Mouse (Mus musculus): Measurements from ENCODE around the gene Aagab. TPM values are rescaled to one million over a fixed set of nuclear protein-coding genes. Genes with fewer than 3 reads are reported as not detected.

Gene Aagab
- total and polyA plus RNA-seq, 2 experiments from 2014 or later = 12.9 to 23.5 TPM

DNA sequence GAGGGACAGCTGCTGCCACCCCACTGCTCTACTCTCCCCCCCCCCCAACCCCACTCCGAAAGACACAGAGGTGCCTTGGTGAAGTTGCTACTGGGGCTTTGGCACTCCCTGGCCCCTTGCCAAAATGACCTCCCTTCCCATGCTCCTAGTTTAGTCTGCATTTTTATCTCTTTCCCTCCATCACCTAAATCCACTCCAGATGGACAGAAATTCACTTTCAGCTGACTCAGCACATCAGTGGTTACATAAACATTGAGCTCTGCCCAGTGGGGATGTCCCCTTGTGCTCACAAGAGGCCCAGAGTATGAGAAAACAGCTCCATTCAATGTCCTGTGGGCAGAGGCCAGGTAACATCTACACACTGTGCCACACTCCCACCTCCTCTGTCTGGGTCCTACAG is 52.6 kb downstream of the Aagab start:
- Histone ChIP-seq H3K27me3 (ENCODE audit: control insufficient read depth, insufficient read depth, low read length) (no peaks in the 10 kb centered on the region), H3K9ac (replicated peaks; ENCODE audit: low read depth, low read length) (no peak overlapping the region), H3K36me3 (replicated peaks; ENCODE audit: control insufficient read depth, insufficient read depth, low read length) (peaks cover 22% of the 10 kb centered on the region; the same call in 1 of the 2 replicates), H3K4me3 (ENCODE audit: low read depth, low read length) (no peak overlapping the region), H3K4me1 (ENCODE audit: control insufficient read depth, insufficient read depth) (peaks cover 37% of the 10 kb centered on the region), H3K4me2 (ENCODE audit: low read depth, low read length) (no peak overlapping the region), H3K27ac (ENCODE audit: low read depth) (no peak overlapping the region), H3K9me3 (replicated peaks; ENCODE audit: control insufficient read depth, low read length) (no peaks in the 10 kb centered on the region)
- 38% methylated on average over 1 of the region's 1 CpGs for WGBS
- TF ChIP-seq EP300 (IDR thresholded peaks at IDR 0.05; ENCODE audit: low read depth) (no peak), CTCF (IDR thresholded peaks at IDR 0.05; ENCODE audit: low read depth) (no peak)
- DNase-seq (ENCODE audit: low spot score) (no peak), ATAC-seq (ENCODE audit: insufficient read depth, low read depth) (no peak)

DNA sequence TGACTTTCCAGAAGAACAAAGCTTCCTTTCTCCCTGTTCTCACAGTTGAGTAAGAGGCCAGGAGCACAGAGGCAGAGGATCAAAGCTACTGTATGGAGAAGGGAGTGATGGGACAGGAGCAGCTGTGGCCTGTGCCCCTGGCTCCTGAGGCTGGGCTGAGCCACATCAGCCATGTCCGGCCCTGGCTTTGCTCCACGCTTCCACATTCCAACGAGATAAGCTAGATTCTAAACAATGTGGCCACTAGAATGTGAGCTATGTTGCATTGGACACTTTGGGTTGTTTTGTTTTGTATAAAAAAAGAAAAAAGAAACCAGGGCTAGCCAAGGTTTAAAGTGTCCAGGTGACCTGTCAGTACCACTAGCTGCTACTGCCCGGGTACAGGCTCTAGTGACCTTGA is 54.7 kb downstream of the Aagab start:
- Histone ChIP-seq H3K4me3 (ENCODE audit: low read depth, low read length) (no peak overlapping the region), H3K9ac (replicated peaks; ENCODE audit: low read depth, low read length) (no peak overlapping the region), H3K4me1 (ENCODE audit: control insufficient read depth, insufficient read depth) (peaks cover 37% of the 10 kb centered on the region), H3K9me3 (replicated peaks; ENCODE audit: control insufficient read depth, low read length) (no peaks in the 10 kb centered on the region), H3K36me3 (replicated peaks; ENCODE audit: control insufficient read depth, insufficient read depth, low read length) (peaks cover 16% of the 10 kb centered on the region; the same call in 1 of the 2 replicates), H3K27me3 (ENCODE audit: control insufficient read depth, insufficient read depth, low read length) (no peaks in the 10 kb centered on the region), H3K27ac (ENCODE audit: low read depth) (peak overlapping the region; percentile 58), H3K4me2 (ENCODE audit: low read depth, low read length) (no peak overlapping the region)
- DNase-seq (ENCODE audit: low spot score) (no peak), ATAC-seq (ENCODE audit: insufficient read depth, low read depth) (0 out of 2 replicates have a peak, but pooled peaks have one; percentile 33)
- TF ChIP-seq EP300 (IDR thresholded peaks at IDR 0.05; ENCODE audit: low read depth) = no peak
- no peak for TF ChIP-seq CTCF (IDR thresholded peaks at IDR 0.05; ENCODE audit: low read depth)
- 9% methylated on average over 4 of the region's 4 CpGs for WGBS

DNA sequence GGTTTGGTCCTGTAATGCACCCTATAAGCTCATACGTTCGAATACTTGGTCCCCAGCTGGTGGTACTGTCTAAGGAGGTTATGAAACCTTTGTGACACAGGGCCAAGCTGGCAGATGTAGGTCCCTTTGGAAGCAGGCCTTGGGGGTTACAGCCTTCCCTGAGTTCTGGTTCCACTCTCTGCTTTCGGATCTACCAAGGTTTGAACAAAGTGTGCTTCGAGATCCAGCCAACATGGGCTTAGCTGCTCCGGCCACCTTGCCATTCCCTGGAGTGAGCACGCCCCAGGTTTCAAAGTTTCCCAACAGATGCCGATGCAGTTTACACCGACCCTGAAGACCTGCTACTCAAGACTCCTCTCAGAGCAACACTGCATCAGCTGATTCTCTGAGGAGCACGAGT is 56.0 kb downstream of the Aagab start:
- H3K4me3 ChIP-seq (ENCODE audit: low read depth, low read length) = no peak overlapping the region
- no peak for DNase-seq (ENCODE audit: low spot score)
- TF ChIP-seq CTCF (IDR thresholded peaks at IDR 0.05; ENCODE audit: low read depth) = no peak
- no peak for TF ChIP-seq EP300 (IDR thresholded peaks at IDR 0.05; ENCODE audit: low read depth)
- H3K9ac ChIP-seq (replicated peaks; ENCODE audit: low read depth, low read length) = no peak overlapping the region
- H3K27ac ChIP-seq (ENCODE audit: low read depth) = no peak overlapping the region
- H3K27me3 ChIP-seq (ENCODE audit: control insufficient read depth, insufficient read depth, low read length) = no peaks in the 10 kb centered on the region
- H3K36me3 ChIP-seq (replicated peaks; ENCODE audit: control insufficient read depth, insufficient read depth, low read length) = peaks cover 11% of the 10 kb centered on the region; the same call in 1 of the 2 replicates
- no peaks in the 10 kb centered on the region for H3K9me3 ChIP-seq (replicated peaks; ENCODE audit: control insufficient read depth, low read length)
- H3K4me1 ChIP-seq (ENCODE audit: control insufficient read depth, insufficient read depth) = peaks cover 44% of the 10 kb centered on the region
- no peak for ATAC-seq (ENCODE audit: insufficient read depth, low read depth)
- WGBS = 86% methylated on average over 9 of the region's 9 CpGs
- H3K4me2 ChIP-seq (ENCODE audit: low read depth, low read length) = no peak overlapping the region

DNA sequence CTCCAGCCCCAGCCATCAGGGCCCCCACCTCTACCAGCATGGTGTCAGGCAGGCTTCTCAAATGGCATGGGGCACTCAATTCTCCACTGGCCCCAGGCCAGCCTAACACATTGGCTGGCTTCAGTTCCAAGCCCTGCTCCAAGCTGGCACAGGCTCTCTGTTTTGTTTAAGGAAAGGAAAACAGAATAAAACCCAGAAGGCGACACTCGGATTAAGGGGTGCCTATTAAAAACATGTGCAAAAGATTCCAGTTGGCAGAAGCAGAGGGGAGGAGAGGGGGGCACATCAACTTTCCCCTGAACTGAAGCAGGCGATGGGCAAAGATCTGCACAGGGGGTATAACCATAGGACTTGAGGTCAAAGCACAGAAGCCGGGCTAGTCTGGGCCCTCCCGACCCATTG is 56.5 kb downstream of the Aagab start:
- Histone ChIP-seq H3K36me3 (replicated peaks; ENCODE audit: control insufficient read depth, insufficient read depth, low read length) (peaks cover 11% of the 10 kb centered on the region; the same call in 1 of the 2 replicates), H3K27me3 (ENCODE audit: control insufficient read depth, insufficient read depth, low read length) (no peaks in the 10 kb centered on the region), H3K4me2 (ENCODE audit: low read depth, low read length) (no peak overlapping the region), H3K27ac (ENCODE audit: low read depth) (no peak overlapping the region), H3K4me1 (ENCODE audit: control insufficient read depth, insufficient read depth) (peaks cover 48% of the 10 kb centered on the region), H3K4me3 (ENCODE audit: low read depth, low read length) (no peak overlapping the region), H3K9ac (replicated peaks; ENCODE audit: low read depth, low read length) (no peak overlapping the region), H3K9me3 (replicated peaks; ENCODE audit: control insufficient read depth, low read length) (no peaks in the 10 kb centered on the region)
- DNase-seq (ENCODE audit: low spot score) (no peak), ATAC-seq (ENCODE audit: insufficient read depth, low read depth) (no peak)
- TF ChIP-seq CTCF (IDR thresholded peaks at IDR 0.05; ENCODE audit: low read depth) (no peak), EP300 (IDR thresholded peaks at IDR 0.05; ENCODE audit: low read depth) (no peak)
- 65% methylated on average over 5 of the region's 5 CpGs for WGBS

DNA sequence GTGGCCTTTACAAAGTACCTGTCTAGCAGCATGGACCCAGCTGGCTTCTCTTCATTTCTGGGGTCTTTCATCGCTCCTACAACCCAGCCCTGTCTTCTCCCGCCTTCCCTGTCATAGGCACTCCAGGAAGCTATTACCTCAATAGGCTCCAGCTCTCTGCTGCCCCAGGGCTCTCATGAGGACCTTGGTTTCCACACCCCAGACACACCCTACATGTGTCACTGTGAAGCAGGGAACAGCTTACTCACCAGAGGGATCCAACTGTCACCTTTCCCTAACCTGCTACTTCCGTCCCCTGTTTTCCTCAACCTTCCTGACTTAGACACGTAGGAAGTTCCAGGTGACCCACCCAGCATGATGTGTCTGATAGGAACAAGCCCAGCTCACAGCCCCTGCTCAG is 57.6 kb downstream of the Aagab start:
- H3K36me3 ChIP-seq (replicated peaks; ENCODE audit: control insufficient read depth, insufficient read depth, low read length) = peaks cover 11% of the 10 kb centered on the region; the same call in 1 of the 2 replicates
- H3K27me3 ChIP-seq (ENCODE audit: control insufficient read depth, insufficient read depth, low read length) = no peaks in the 10 kb centered on the region
- no peak overlapping the region for H3K4me2 ChIP-seq (ENCODE audit: low read depth, low read length)
- peaks cover 52% of the 10 kb centered on the region for H3K4me1 ChIP-seq (ENCODE audit: control insufficient read depth, insufficient read depth)
- H3K27ac ChIP-seq (ENCODE audit: low read depth) = no peak overlapping the region
- H3K4me3 ChIP-seq (ENCODE audit: low read depth, low read length) = no peak overlapping the region
- H3K9ac ChIP-seq (replicated peaks; ENCODE audit: low read depth, low read length) = no peak overlapping the region
- no peak for DNase-seq (ENCODE audit: low spot score)
- no peak for ATAC-seq (ENCODE audit: insufficient read depth, low read depth)
- TF ChIP-seq CTCF (IDR thresholded peaks at IDR 0.05; ENCODE audit: low read depth) = no peak
- TF ChIP-seq EP300 (IDR thresholded peaks at IDR 0.05; ENCODE audit: low read depth) = no peak
- WGBS = 91% methylated on average over 4 of the region's 4 CpGs
- H3K9me3 ChIP-seq (replicated peaks; ENCODE audit: control insufficient read depth, low read length) = no peaks in the 10 kb centered on the region

DNA sequence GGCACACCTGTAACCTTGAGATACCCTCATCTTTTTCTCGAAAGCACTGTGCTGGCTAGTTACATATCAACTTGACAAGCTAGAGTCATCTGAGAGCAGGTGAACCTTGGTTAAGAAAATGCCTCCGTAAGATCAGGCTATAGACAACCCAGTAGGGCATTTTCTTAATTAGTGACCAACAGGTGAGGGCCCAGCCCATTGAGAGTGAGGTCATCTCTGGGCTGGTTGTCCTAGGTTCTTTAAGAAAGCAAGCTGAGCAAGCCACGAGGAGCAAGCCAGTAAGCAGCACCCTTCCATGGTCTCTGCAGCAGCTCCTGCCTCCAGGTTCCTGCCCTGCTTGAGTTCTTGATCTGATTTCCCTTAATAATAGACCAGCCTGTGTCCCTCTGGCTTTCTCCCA is 58.2 kb downstream of the Aagab start:
- Histone ChIP-seq H3K4me2 (ENCODE audit: low read depth, low read length) (no peak overlapping the region), H3K4me3 (ENCODE audit: low read depth, low read length) (no peak overlapping the region), H3K27ac (ENCODE audit: low read depth) (no peak overlapping the region), H3K36me3 (replicated peaks; ENCODE audit: control insufficient read depth, insufficient read depth, low read length) (peaks cover 11% of the 10 kb centered on the region; the same call in 1 of the 2 replicates), H3K27me3 (ENCODE audit: control insufficient read depth, insufficient read depth, low read length) (no peaks in the 10 kb centered on the region), H3K9me3 (replicated peaks; ENCODE audit: control insufficient read depth, low read length) (no peaks in the 10 kb centered on the region), H3K4me1 (ENCODE audit: control insufficient read depth, insufficient read depth) (peaks cover 54% of the 10 kb centered on the region), H3K9ac (replicated peaks; ENCODE audit: low read depth, low read length) (no peak overlapping the region)
- no peak for DNase-seq (ENCODE audit: low spot score)
- 90% methylated on average over 3 of the region's 3 CpGs for WGBS
- no peak for ATAC-seq (ENCODE audit: insufficient read depth, low read depth)
- no peak for TF ChIP-seq CTCF (IDR thresholded peaks at IDR 0.05; ENCODE audit: low read depth)
- no peak for TF ChIP-seq EP300 (IDR thresholded peaks at IDR 0.05; ENCODE audit: low read depth)
